Mouse (Mus musculus): Measurements from ENCODE around the gene Hist2h2ab.
"Not testable (repeated sequence)": the region's sequence is repeated elsewhere in the genome, so short reads cannot be mapped to it uniquely, and the experiment has no call there.

DNA sequence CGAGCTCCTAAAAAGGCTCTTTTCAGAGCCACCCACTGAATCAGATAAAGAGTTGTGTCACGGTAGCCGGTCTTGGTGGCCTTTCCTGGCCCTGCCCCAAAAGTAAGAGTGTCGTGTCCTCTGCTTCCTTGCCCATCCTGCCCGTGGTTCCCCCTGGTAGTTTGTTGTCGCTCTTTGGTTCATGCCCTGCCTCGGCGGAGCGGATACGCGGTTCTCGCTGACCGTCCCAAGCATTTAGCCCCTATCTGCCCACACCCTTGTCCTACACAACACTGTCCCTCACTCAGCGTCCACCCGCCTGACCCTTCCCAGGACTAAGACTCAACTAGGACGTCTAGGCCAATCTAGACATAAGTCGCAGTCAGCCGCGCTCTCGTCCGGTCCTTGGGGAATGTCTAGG, 26.4 kb downstream of the Hist2h2ab start:
- TF ChIP-seq CTCF (IDR thresholded peaks at IDR 0.05; ENCODE audit: borderline replicate concordance, insufficient read depth, low read length), result not testable (repeated sequence)
- TF ChIP-seq POLR2A (IDR thresholded peaks at IDR 0.05; ENCODE audit: low read depth, low read length), result peak; percentile 55

All from embryonic fibroblast, embryonic 13.5 days (primary cell).